Mouse (Mus musculus) limb, embryonic 14.5 days (tissue): ENCODE results near the gene Fancd2. TPM values are rescaled to one million over a fixed set of nuclear protein-coding genes. Genes with fewer than 3 reads are reported as not detected.

Experiments
- ATAC-seq: fragments of 200-750 bp; cut with Nextera tagmentation; 2 replicates; pipeline ENCODE4 v1.8.0; 2017; ENCODE audit warnings: low read depth, moderate number of reproducible peaks, moderate TSS enrichment; ENCODE audit not compliant: low FRiP score
- DNase-seq: peaks from one replicate; pipeline ENCODE4 v3.0.0-alpha.2; 2015; ENCODE audit warnings: low spot score
- H3K27ac ChIP-seq: fragments of 300-500 bp; sonication (generic); replicated peaks from 2 replicates; pipeline ENCODE4 v1.5.1; 2014; ENCODE audit warnings: low read depth, mild to moderate bottlenecking, low read length, moderate library complexity, mixed read lengths
- H3K27me3 ChIP-seq: fragments of 300-500 bp; sonication (generic); 2 replicates; pipeline ENCODE4 v1.6.1; 2014; ENCODE audit warnings: low read length, mixed read lengths; ENCODE audit not compliant: control insufficient read depth, insufficient read depth
- H3K36me3 ChIP-seq: fragments of 300-500 bp; sonication (generic); 2 replicates; pipeline ENCODE4 v1.6.1; 2014; ENCODE audit warnings: mild to moderate bottlenecking, low read length, moderate library complexity, mixed read lengths; ENCODE audit not compliant: control insufficient read depth, insufficient read depth
- H3K4me1 ChIP-seq: fragments of 300-500 bp; sonication (generic); 2 replicates; pipeline ENCODE4 v1.6.1; 2014; ENCODE audit warnings: antibody characterized with exemption, low read length, mixed read lengths; ENCODE audit not compliant: control insufficient read depth, insufficient read depth
- H3K4me2 ChIP-seq: fragments of 300-500 bp; sonication (generic); replicated peaks from 2 replicates; pipeline ENCODE4 v1.6.1; 2014; ENCODE audit warnings: low read depth, mild to moderate bottlenecking, low read length, moderate library complexity; ENCODE audit not compliant: severe bottlenecking
- H3K4me3 ChIP-seq: fragments of 300-500 bp; sonication (generic); replicated peaks from 2 replicates; pipeline ENCODE4 v1.5.1; 2014; ENCODE audit warnings: low read length
- H3K9ac ChIP-seq: fragments of 300-500 bp; sonication (generic); 2 replicates; pipeline ENCODE4 v1.6.1; 2014; ENCODE audit warnings: mild to moderate bottlenecking, low read depth, low read length, moderate library complexity; ENCODE audit not compliant: severe bottlenecking
- H3K9me3 ChIP-seq: fragments of 300-500 bp; sonication (generic); 2 replicates; pipeline ENCODE4 v1.6.1; 2016; ENCODE audit warnings: low read length; ENCODE audit not compliant: control insufficient read depth
- POLR2A ChIP-seq: fragments of 200-500 bp; IDR thresholded peaks from 2 replicates; pipeline ENCODE4 v1.8.0; 2012; ENCODE audit warnings: inconsistent platforms, mild to moderate bottlenecking, moderate library complexity, borderline replicate concordance; ENCODE audit not compliant: insufficient read depth, insufficient read length; ENCODE audit errors: extremely low read depth
- WGBS: fragments of 180-500 bp; shearing (Covaris S2); extraction: QIAGEN DNeasy Blood & Tissue Kit; methylation state at CpG from one replicate; pipeline ENCODE4 v1.1.7; 2014; 5-methylcytosine and 5-hydroxymethylcytosine counted together
- polyA plus RNA-seq, 2 experiments: library from polyadenylated mRNA; depleted of rRNA in 1 of 2; stranded (reverse) in 1 of 2; unstranded in 1 of 2; fragments of >200 nt; fragmentation: Nextera tagmentation in 1 of 2; extraction: Ambion mirVana in 1 of 2; gene quantifications; 2 replicates each; pipeline versions ENCODE4 v1.2.1 to v1.2.3; 2012 to 2014

Fancd2 gene
- polyA plus RNA-seq, 2 experiments, result 7.5 to 12.8 TPM

DNA sequence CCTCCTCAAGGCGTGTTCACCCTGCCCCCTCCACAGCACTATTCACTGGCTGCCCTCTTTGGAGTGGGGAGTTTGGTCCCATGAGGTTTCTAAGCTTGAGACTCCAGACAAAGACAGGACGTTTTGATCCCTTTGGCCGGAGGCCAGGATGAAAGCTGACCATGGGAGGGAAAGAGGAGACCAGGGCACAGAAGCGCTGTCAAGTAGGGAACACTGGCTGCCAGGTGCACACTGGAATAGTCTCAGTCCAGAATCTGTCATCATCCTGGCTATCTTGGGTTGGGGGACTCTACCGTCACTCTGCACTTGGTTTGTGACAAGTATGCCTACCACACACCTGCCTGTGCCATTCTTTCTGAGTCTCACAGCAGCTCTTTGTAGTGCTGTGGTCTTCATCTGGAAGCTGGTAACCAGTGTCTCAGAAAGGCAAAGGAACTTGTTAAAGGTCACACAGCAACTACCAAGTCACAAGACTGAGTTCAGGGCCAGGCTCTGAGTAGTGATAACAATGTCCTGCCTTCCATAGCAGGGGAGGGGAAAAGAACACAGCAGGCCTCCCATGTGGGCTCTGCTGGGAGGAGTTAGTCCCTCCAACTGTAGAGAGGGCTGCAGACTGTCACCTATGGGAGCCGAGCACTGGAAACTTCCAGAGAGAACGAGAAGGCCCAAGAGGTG is 23.1 kb upstream of the Fancd2 start:
- peaks cover 2% of the 10 kb centered on the region; the same call in 1 of the 2 replicates for H3K36me3 ChIP-seq
- H3K4me1 ChIP-seq, result no peaks in the 10 kb centered on the region
- H3K4me3 ChIP-seq, result no peak overlapping the region
- no peak overlapping the region for H3K9ac ChIP-seq
- no peaks in the 10 kb centered on the region for H3K27me3 ChIP-seq
- no peak for TF ChIP-seq POLR2A
- no peak overlapping the region for H3K4me2 ChIP-seq
- H3K27ac ChIP-seq, result no peak overlapping the region
- DNase-seq, result peak; percentile 45
- no peaks in the 10 kb centered on the region for H3K9me3 ChIP-seq
- ATAC-seq, result peak; percentile 81
- WGBS, result 66% methylated on average over 7 of the region's 7 CpGs

DNA sequence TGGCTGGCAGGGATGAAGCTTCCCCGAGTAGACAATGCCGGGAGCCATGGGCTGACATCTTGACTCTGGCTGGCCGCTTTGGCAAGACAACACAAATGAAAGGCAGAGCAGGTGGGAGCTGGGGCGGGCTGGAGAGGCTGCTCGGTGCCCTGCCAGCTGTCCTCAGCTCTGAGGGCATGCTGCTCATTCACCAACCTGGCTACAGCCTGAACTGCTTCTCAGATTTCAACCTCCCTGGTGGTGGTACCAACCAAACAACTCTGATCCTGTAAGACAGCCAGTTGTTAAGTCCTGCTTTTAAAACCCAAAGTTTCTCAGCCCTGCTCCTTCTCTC is 22.6 kb upstream of the Fancd2 start:
- TF ChIP-seq POLR2A, result no peak
- H3K27ac ChIP-seq, result no peak overlapping the region
- peak; percentile 38 for DNase-seq
- no peaks in the 10 kb centered on the region for H3K9me3 ChIP-seq
- no peak overlapping the region for H3K4me2 ChIP-seq
- no peaks in the 10 kb centered on the region for H3K4me1 ChIP-seq
- H3K27me3 ChIP-seq, result no peaks in the 10 kb centered on the region
- peak; percentile 79 for ATAC-seq
- 51% methylated on average over 5 of the region's 5 CpGs for WGBS
- no peak overlapping the region for H3K4me3 ChIP-seq
- no peak overlapping the region for H3K9ac ChIP-seq
- peaks cover 7% of the 10 kb centered on the region for H3K36me3 ChIP-seq

DNA sequence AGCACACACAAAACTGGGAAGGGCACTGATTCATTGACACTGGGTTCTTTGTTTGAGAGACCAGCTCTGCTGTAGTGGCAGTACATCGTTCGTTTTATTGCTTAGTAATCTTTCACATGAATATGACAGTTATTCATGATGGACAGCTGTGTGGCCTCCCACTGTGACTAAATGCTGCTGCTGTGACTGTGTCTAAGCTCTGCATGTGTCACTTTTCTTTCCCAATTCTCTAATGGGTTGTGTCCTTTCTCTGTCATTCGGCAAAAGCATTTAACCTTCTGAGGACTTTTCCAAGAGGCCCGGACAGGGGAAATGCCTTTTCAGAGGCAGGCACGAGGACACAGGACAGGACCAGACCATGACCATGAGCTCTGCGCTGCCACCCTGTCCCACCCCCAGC is 17.5 kb upstream of the Fancd2 start:
- Histone ChIP-seq H3K36me3 (peaks cover 56% of the 10 kb centered on the region), H3K9me3 (no peaks in the 10 kb centered on the region), H3K4me1 (no peaks in the 10 kb centered on the region), H3K4me2 (no peak overlapping the region), H3K9ac (no peak overlapping the region), H3K4me3 (no peak overlapping the region), H3K27ac (no peak overlapping the region), H3K27me3 (no peaks in the 10 kb centered on the region)
- TF ChIP-seq POLR2A, result no peak
- no peak for DNase-seq
- WGBS, result 90% methylated on average over 6 of the region's 6 CpGs
- no peak for ATAC-seq

DNA sequence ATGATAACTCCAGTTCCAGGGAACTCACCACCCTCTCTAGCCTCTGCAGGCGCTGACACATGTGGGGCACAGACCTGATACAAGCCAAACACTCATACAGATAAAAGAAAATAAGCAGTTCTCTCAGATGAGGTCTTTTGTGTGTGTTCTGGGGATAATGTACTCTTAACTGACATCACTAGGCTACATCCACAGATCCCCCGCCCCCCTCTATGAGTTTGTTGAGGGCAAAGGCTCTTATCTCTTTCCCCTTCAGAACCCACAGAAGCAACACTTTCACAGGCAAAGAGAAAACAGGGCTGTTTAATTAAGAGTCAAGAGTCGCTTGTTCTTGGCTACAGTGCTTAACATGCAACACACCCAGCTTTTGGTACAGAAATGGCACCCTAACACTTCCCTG is 16.9 kb upstream of the Fancd2 start:
- H3K36me3 ChIP-seq, result peaks cover 62% of the 10 kb centered on the region
- DNase-seq (no peak), ATAC-seq (no peak)
- no peaks in the 10 kb centered on the region for H3K4me1 ChIP-seq
- 94% methylated on average over 3 of the region's 3 CpGs for WGBS
- no peak overlapping the region for H3K4me3 ChIP-seq
- H3K9ac ChIP-seq, result no peak overlapping the region
- no peak for TF ChIP-seq POLR2A
- H3K4me2 ChIP-seq, result no peak overlapping the region
- no peaks in the 10 kb centered on the region for H3K9me3 ChIP-seq
- H3K27ac ChIP-seq, result no peak overlapping the region
- H3K27me3 ChIP-seq, result no peaks in the 10 kb centered on the region

DNA sequence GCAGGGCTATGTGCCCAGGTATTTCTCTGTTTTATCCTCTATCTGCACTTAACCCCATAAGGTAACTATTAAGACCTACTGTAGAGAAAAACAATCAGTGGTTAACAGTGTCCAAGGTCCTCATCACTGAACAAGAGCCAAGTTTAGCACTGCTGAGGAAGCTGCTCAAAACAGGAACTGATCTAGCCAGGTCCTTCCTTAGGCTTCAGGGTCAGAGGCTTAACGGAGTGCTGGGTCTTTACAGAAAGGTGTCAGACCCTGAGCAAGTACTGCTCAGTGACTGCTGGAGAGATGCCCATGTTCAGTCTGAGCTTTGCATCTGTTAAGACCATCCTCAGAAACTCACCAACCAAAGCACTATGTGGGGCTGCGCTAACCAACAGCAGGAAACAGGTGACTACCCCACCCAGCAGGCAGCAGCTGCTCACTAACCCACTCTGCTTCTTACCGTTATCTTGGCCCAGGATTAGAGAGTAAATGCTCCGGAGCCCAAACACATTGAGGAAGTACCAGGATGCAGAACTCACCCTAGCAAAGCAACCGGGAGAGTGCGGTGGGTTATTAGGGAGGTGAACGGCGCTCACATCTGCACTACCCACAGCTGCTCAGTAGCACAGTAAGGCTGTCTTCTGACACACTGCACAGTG is 13.9 kb upstream of the Fancd2 start:
- no peak overlapping the region for H3K4me3 ChIP-seq
- no peak overlapping the region for H3K4me2 ChIP-seq
- DNase-seq (no peak), ATAC-seq (no peak)
- no peak overlapping the region for H3K27ac ChIP-seq
- H3K27me3 ChIP-seq, result no peaks in the 10 kb centered on the region
- no peak for TF ChIP-seq POLR2A
- H3K4me1 ChIP-seq, result no peaks in the 10 kb centered on the region
- no peak overlapping the region for H3K9ac ChIP-seq
- WGBS, result 91% methylated on average over 8 of the region's 8 CpGs
- peaks cover 89% of the 10 kb centered on the region for H3K36me3 ChIP-seq
- H3K9me3 ChIP-seq, result no peaks in the 10 kb centered on the region
